Mouse (Mus musculus): ENCODE data around the gene Rslcan18. TPM values are rescaled to one million over a fixed set of nuclear protein-coding genes. Genes with fewer than 3 reads are reported as not detected.
A peak's percentile ranks its signal among the peaks of the same experiment; 100 is the strongest.
"Not testable (repeated sequence)": the region's sequence is repeated elsewhere in the genome, so short reads cannot be mapped to it uniquely, and the experiment has no call there.

The Rslcan18 gene
- polyA plus RNA-seq (2015; fragmentation: Nextera tagmentation; extraction: Ambion mirVana), result 0.17 and 0.26 TPM in 2 replicates

GRCm38 (mm10) chr13:67116163-67116562 is at the start of gene Rslcan18:
TSS of gene Rslcan18 (minus strand) at chr13:67116263.
- H3K27ac ChIP-seq (ENCODE audit: low read length); H3K4me3 ChIP-seq (ENCODE audit: low read depth, low read length); H3K4me1 ChIP-seq (ENCODE audit: control insufficient read depth, low read depth, low read length); H3K4me2 ChIP-seq (ENCODE audit: low read depth, low read length); H3K27me3 ChIP-seq (ENCODE audit: control insufficient read depth, insufficient read depth, low read depth, low read length); H3K9me3 ChIP-seq (replicated peaks; ENCODE audit: control insufficient read depth, low read length); H3K9ac ChIP-seq (ENCODE audit: low read depth, low read length); H3K36me3 ChIP-seq (ENCODE audit: control insufficient read depth, insufficient read depth); ATAC-seq (ENCODE audit: low read depth): not testable (repeated sequence)
- 77% methylated on average over 8 of the region's 8 CpGs for WGBS (ENCODE audit: insufficient replicate concordance)

- peak overlapping the region; percentile 66 for H3K4me2 ChIP-seq (ENCODE audit: low read depth, low read length)
- H3K36me3 ChIP-seq (ENCODE audit: control insufficient read depth, insufficient read depth), result no peaks in the 10 kb centered on the region
- peak overlapping the region; percentile 63 for H3K9ac ChIP-seq (ENCODE audit: low read depth, low read length)
- WGBS (ENCODE audit: insufficient replicate concordance), result 1% methylated on average over 18 of the region's 18 CpGs
- no peaks in the 10 kb centered on the region for H3K27me3 ChIP-seq (ENCODE audit: control insufficient read depth, insufficient read depth, low read depth, low read length)
- peak overlapping the region; percentile 71 for H3K4me3 ChIP-seq (ENCODE audit: low read depth, low read length)
- peak; percentile 86 for ATAC-seq (ENCODE audit: low read depth)
- H3K9me3 ChIP-seq (replicated peaks; ENCODE audit: control insufficient read depth, low read length), result no peaks in the 10 kb centered on the region
- peaks cover 3% of the 10 kb centered on the region for H3K4me1 ChIP-seq (ENCODE audit: control insufficient read depth, low read depth, low read length)
- peak overlapping the region; percentile 50; the same call in 1 of the 2 replicates for H3K27ac ChIP-seq (ENCODE audit: low read length)
Observed at GRCm38 (mm10) chr13:67128038-67128721, 12.1 kb upstream of the Rslcan18 start.

- H3K4me1 ChIP-seq (ENCODE audit: control insufficient read depth, low read depth, low read length); H3K9ac ChIP-seq (ENCODE audit: low read depth, low read length); H3K4me3 ChIP-seq (ENCODE audit: low read depth, low read length); H3K27me3 ChIP-seq (ENCODE audit: control insufficient read depth, insufficient read depth, low read depth, low read length); ATAC-seq (ENCODE audit: low read depth); H3K9me3 ChIP-seq (replicated peaks; ENCODE audit: control insufficient read depth, low read length); H3K36me3 ChIP-seq (ENCODE audit: control insufficient read depth, insufficient read depth); H3K27ac ChIP-seq (ENCODE audit: low read length): not testable (repeated sequence)
- 69% methylated on average over 10 of the region's 10 CpGs for WGBS (ENCODE audit: insufficient replicate concordance)
- H3K4me2 ChIP-seq (ENCODE audit: low read depth, low read length), result peak overlapping the region; percentile 66
Observed at GRCm38 (mm10) chr13:67127507-67127906, 11.4 kb upstream of the Rslcan18 start.

GRCm38 (mm10) chr13:67124460-67124859 is 8.4 kb upstream of the Rslcan18 start:
- no peak overlapping the region for H3K4me3 ChIP-seq (ENCODE audit: low read depth, low read length)
- no peak overlapping the region for H3K27ac ChIP-seq (ENCODE audit: low read length)
- H3K9ac ChIP-seq (ENCODE audit: low read depth, low read length), result no peak overlapping the region
- H3K27me3 ChIP-seq (ENCODE audit: control insufficient read depth, insufficient read depth, low read depth, low read length), result no peaks in the 10 kb centered on the region
- H3K4me2 ChIP-seq (ENCODE audit: low read depth, low read length), result no peak overlapping the region
- no peaks in the 10 kb centered on the region for H3K9me3 ChIP-seq (replicated peaks; ENCODE audit: control insufficient read depth, low read length)
- no peak for ATAC-seq (ENCODE audit: low read depth)
- H3K4me1 ChIP-seq (ENCODE audit: control insufficient read depth, low read depth, low read length), result peaks cover 3% of the 10 kb centered on the region
- no peaks in the 10 kb centered on the region for H3K36me3 ChIP-seq (ENCODE audit: control insufficient read depth, insufficient read depth)
- WGBS (ENCODE audit: insufficient replicate concordance), result 77% methylated on average over 1 of the region's 1 CpGs

GRCm38 (mm10) chr13:67121360-67121759 is 5.3 kb upstream of the Rslcan18 start, which contains the start of gene Zfp759:
TSS of gene Zfp759 (plus strand) at chr13:67121660.
- not testable (repeated sequence) for H3K36me3 ChIP-seq (ENCODE audit: control insufficient read depth, insufficient read depth); ATAC-seq (ENCODE audit: low read depth); H3K4me1 ChIP-seq (ENCODE audit: control insufficient read depth, low read depth, low read length); H3K4me2 ChIP-seq (ENCODE audit: low read depth, low read length); H3K27me3 ChIP-seq (ENCODE audit: control insufficient read depth, insufficient read depth, low read depth, low read length); H3K4me3 ChIP-seq (ENCODE audit: low read depth, low read length); H3K9me3 ChIP-seq (replicated peaks; ENCODE audit: control insufficient read depth, low read length); H3K9ac ChIP-seq (ENCODE audit: low read depth, low read length); H3K27ac ChIP-seq (ENCODE audit: low read length)

- H3K4me2 ChIP-seq (ENCODE audit: low read depth, low read length), result no peak overlapping the region
- 85% methylated on average over 2 of the region's 2 CpGs for WGBS (ENCODE audit: insufficient replicate concordance)
- H3K4me3 ChIP-seq (ENCODE audit: low read depth, low read length), result no peak overlapping the region
- no peaks in the 10 kb centered on the region for H3K9me3 ChIP-seq (replicated peaks; ENCODE audit: control insufficient read depth, low read length)
- no peaks in the 10 kb centered on the region for H3K27me3 ChIP-seq (ENCODE audit: control insufficient read depth, insufficient read depth, low read depth, low read length)
- no peaks in the 10 kb centered on the region for H3K36me3 ChIP-seq (ENCODE audit: control insufficient read depth, insufficient read depth)
- H3K4me1 ChIP-seq (ENCODE audit: control insufficient read depth, low read depth, low read length), result peaks cover 3% of the 10 kb centered on the region
- no peak overlapping the region for H3K27ac ChIP-seq (ENCODE audit: low read length)
- ATAC-seq (ENCODE audit: low read depth), result no peak
- H3K9ac ChIP-seq (ENCODE audit: low read depth, low read length), result no peak overlapping the region
Observed at GRCm38 (mm10) chr13:67113287-67113686, 2.8 kb downstream of the Rslcan18 start.

GRCm38 (mm10) chr13:67112096-67112495 is 4.0 kb downstream of the Rslcan18 start:
- no peak overlapping the region for H3K4me3 ChIP-seq (ENCODE audit: low read depth, low read length)
- WGBS (ENCODE audit: insufficient replicate concordance), result 64% methylated on average over 12 of the region's 12 CpGs
- peaks cover 9% of the 10 kb centered on the region for H3K4me1 ChIP-seq (ENCODE audit: control insufficient read depth, low read depth, low read length)
- no peak overlapping the region for H3K4me2 ChIP-seq (ENCODE audit: low read depth, low read length)
- no peaks in the 10 kb centered on the region for H3K9me3 ChIP-seq (replicated peaks; ENCODE audit: control insufficient read depth, low read length)
- H3K27ac ChIP-seq (ENCODE audit: low read length), result no peak overlapping the region
- H3K9ac ChIP-seq (ENCODE audit: low read depth, low read length), result no peak overlapping the region
- no peaks in the 10 kb centered on the region for H3K36me3 ChIP-seq (ENCODE audit: control insufficient read depth, insufficient read depth)
- ATAC-seq (ENCODE audit: low read depth), result no peak
- no peaks in the 10 kb centered on the region for H3K27me3 ChIP-seq (ENCODE audit: control insufficient read depth, insufficient read depth, low read depth, low read length)

- WGBS (ENCODE audit: insufficient replicate concordance), result 4% methylated on average over 9 of the region's 9 CpGs
- Histone ChIP-seq H3K9ac (ENCODE audit: low read depth, low read length) (peak overlapping the region; percentile 46), H3K9me3 (replicated peaks; ENCODE audit: control insufficient read depth, low read length) (no peaks in the 10 kb centered on the region), H3K27me3 (ENCODE audit: control insufficient read depth, insufficient read depth, low read depth, low read length) (no peaks in the 10 kb centered on the region), H3K4me3 (ENCODE audit: low read depth, low read length) (peak overlapping the region; percentile 76), H3K4me2 (ENCODE audit: low read depth, low read length) (peak overlapping the region; percentile 57), H3K27ac (ENCODE audit: low read length) (peak overlapping the region; percentile 14; the same call in 1 of the 2 replicates), H3K36me3 (ENCODE audit: control insufficient read depth, insufficient read depth) (peaks cover 6% of the 10 kb centered on the region), H3K4me1 (ENCODE audit: control insufficient read depth, low read depth, low read length) (peaks cover 9% of the 10 kb centered on the region)
- peak; percentile 40 for ATAC-seq (ENCODE audit: low read depth)
Observed at GRCm38 (mm10) chr13:67108821-67109206, 7.2 kb downstream of the Rslcan18 start.

- peaks cover 6% of the 10 kb centered on the region for H3K36me3 ChIP-seq (ENCODE audit: control insufficient read depth, insufficient read depth)
- H3K4me2 ChIP-seq (ENCODE audit: low read depth, low read length), result peak within 1 kb of the TSS; percentile 77
- H3K27ac ChIP-seq (ENCODE audit: low read length), result peak within 1 kb of the TSS; percentile 90
- peak; percentile 97 for ATAC-seq (ENCODE audit: low read depth)
- peak within 1 kb of the TSS; percentile 81 for H3K9ac ChIP-seq (ENCODE audit: low read depth, low read length)
- no peaks in the 10 kb centered on the region for H3K9me3 ChIP-seq (replicated peaks; ENCODE audit: control insufficient read depth, low read length)
- peaks cover 9% of the 10 kb centered on the region for H3K4me1 ChIP-seq (ENCODE audit: control insufficient read depth, low read depth, low read length)
- 0% methylated on average over 17 of the region's 17 CpGs for WGBS (ENCODE audit: insufficient replicate concordance)
- H3K27me3 ChIP-seq (ENCODE audit: control insufficient read depth, insufficient read depth, low read depth, low read length), result no peaks in the 10 kb centered on the region
- peak within 1 kb of the TSS; percentile 76 for H3K4me3 ChIP-seq (ENCODE audit: low read depth, low read length)
Observed at GRCm38 (mm10) chr13:67108194-67108820, 7.8 kb downstream of the Rslcan18 start, which contains the start of gene Gm28557. TSS of gene Gm28557 (minus strand) at chr13:67108604.
